Mouse (Mus musculus) spleen, postnatal 4 days (tissue): ENCODE measurements around the gene Ring1.

Source experiments
- DNase-seq, 2 experiments: peaks; one replicate each; pipeline ENCODE4 v3.0.0; 2022; ENCODE audit warnings: low spot score in 2 of 2

Ring1 gene

GRCm38 (mm10) chr17:33994959-33995358 is 29.5 kb downstream of the Ring1 start:
- no peak for DNase-seq

GRCm38 (mm10) chr17:33991788-33992664 is 32.5 kb downstream of the Ring1 start:
- peak; percentile 59 to 87 for DNase-seq

GRCm38 (mm10) chr17:33982136-33982535 is 42.3 kb downstream of the Ring1 start:
- peak; percentile 71 to 91 for DNase-seq

- peak; percentile 82 to 87 for DNase-seq
Observed at GRCm38 (mm10) chr17:33981192-33981909, 43.1 kb downstream of the Ring1 start.

GRCm38 (mm10) chr17:33980181-33981035 is 44.1 kb downstream of the Ring1 start:
- DNase-seq = no peak

- no peak for DNase-seq
Observed at GRCm38 (mm10) chr17:33979512-33980050, 44.9 kb downstream of the Ring1 start.

GRCm38 (mm10) chr17:33978631-33979031 is 45.8 kb downstream of the Ring1 start:
- DNase-seq = peak; percentile 77 to 86

GRCm38 (mm10) chr17:33977861-33978557 is 46.5 kb downstream of the Ring1 start:
- no peak for DNase-seq

- no peak for DNase-seq
Observed at GRCm38 (mm10) chr17:33973572-33973971, 50.9 kb downstream of the Ring1 start.

- DNase-seq = no peak
Observed at GRCm38 (mm10) chr17:33972691-33973090, 51.8 kb downstream of the Ring1 start.
